Mouse (Mus musculus) cerebellum, adult 2 months (tissue): ENCODE data around the gene H2-Oa. TPM values are rescaled to one million over a fixed set of nuclear protein-coding genes. Genes with fewer than 3 reads are reported as not detected.

Experiments used
- DNase-seq, 2 experiments: peaks; one replicate each; pipeline ENCODE4 v3.0.0; 2021
- H3K27ac ChIP-seq: fragments of 200-500 bp; 2 replicates; pipeline ENCODE4 v1.5.1; 2012; ENCODE audit warnings: low read length, control low read depth, inconsistent platforms; ENCODE audit not compliant: insufficient read depth
- H3K27me3 ChIP-seq: fragments of 200-500 bp; 2 replicates; pipeline ENCODE4 v1.6.1; 2012; ENCODE audit warnings: inconsistent platforms, mild to moderate bottlenecking, low read length, moderate library complexity; ENCODE audit not compliant: control insufficient read depth, insufficient read depth
- H3K4me1 ChIP-seq: fragments of 200-500 bp; 2 replicates; pipeline ENCODE4 v1.6.1; 2011; ENCODE audit warnings: low read length; ENCODE audit not compliant: control insufficient read depth, insufficient read depth
- H3K4me3 ChIP-seq: fragments of 200-500 bp; replicated peaks from 2 replicates; pipeline ENCODE3; 2011; ENCODE audit warnings: mild to moderate bottlenecking, low read depth, low read length, control low read depth; ENCODE audit not compliant: insufficient read depth
- CTCF ChIP-seq: fragments of 200-500 bp; IDR thresholded peaks from 2 replicates; pipeline ENCODE4 v1.5.1; 2011; ENCODE audit warnings: low read depth, mild to moderate bottlenecking, control low read depth, low read length, moderate library complexity, borderline replicate concordance; ENCODE audit not compliant: insufficient read depth
- POLR2A ChIP-seq: fragments of 200-500 bp; IDR thresholded peaks from 2 replicates; pipeline ENCODE4 v1.6.1; 2011; ENCODE audit warnings: low read length, control low read depth, borderline replicate concordance; ENCODE audit not compliant: insufficient read depth
- WGBS: fragments of 180-500 bp; shearing (Covaris S2); methylation state at CpG from one replicate; pipeline ENCODE4 v1.1.7; 2018; 5-methylcytosine and 5-hydroxymethylcytosine counted together
- polyA plus RNA-seq: library from polyadenylated mRNA; depleted of rRNA; stranded (reverse); fragments of >200 nt; gene quantifications from 2 replicates; pipeline ENCODE4 v1.2.3, GENCODE M21; 2012

Gene H2-Oa
- polyA plus RNA-seq, 1 experiment, result 0.34 TPM

- peak overlapping the region; percentile 100 for H3K27ac ChIP-seq
- peak; percentile 86 to 87 for DNase-seq
- no peak for TF ChIP-seq CTCF
- no peak for TF ChIP-seq POLR2A
- peak overlapping the region; percentile 93 for H3K4me3 ChIP-seq
- H3K4me1 ChIP-seq, result peaks cover 3% of the 10 kb centered on the region; the same call in 1 of the 2 replicates
- WGBS, result under 1% methylated on average over 31 of the region's 31 CpGs
- no peaks in the 10 kb centered on the region for H3K27me3 ChIP-seq
These were observed 28.7 kb downstream of the H2-Oa start for GRCm38 (mm10) chr17:34120814-34121171.

GRCm38 (mm10) chr17:34121172-34121878, 29.2 kb downstream of the H2-Oa start:
- under 1% methylated on average over 35 of the region's 35 CpGs for WGBS
- Histone ChIP-seq H3K27ac (peak overlapping the region; percentile 98), H3K4me3 (peak overlapping the region; percentile 93), H3K4me1 (peaks cover 3% of the 10 kb centered on the region; the same call in 1 of the 2 replicates), H3K27me3 (no peaks in the 10 kb centered on the region)
- peak; percentile 86 to 88 for DNase-seq
- TF ChIP-seq POLR2A (peak; percentile 44; the same call in 1 of the 2 replicates), CTCF (no peak)

GRCm38 (mm10) chr17:34121879-34122187, 29.7 kb downstream of the H2-Oa start:
- H3K27ac ChIP-seq, result peak overlapping the region; percentile 98
- peak overlapping the region; percentile 93 for H3K4me3 ChIP-seq
- no peaks in the 10 kb centered on the region for H3K27me3 ChIP-seq
- under 1% methylated on average over 10 of the region's 10 CpGs for WGBS
- TF ChIP-seq CTCF, result no peak
- TF ChIP-seq POLR2A, result no peak
- peak; percentile 77 to 79 for DNase-seq
- H3K4me1 ChIP-seq, result peaks cover under 1% of the 10 kb centered on the region; the same call in 1 of the 2 replicates

- DNase-seq, result peak; percentile 97 to 99
- no peak for TF ChIP-seq CTCF
- peak; percentile 60 for TF ChIP-seq POLR2A
- Histone ChIP-seq H3K27ac (peak within 1 kb of the TSS; percentile 98), H3K27me3 (no peaks in the 10 kb centered on the region), H3K4me1 (peaks cover 3% of the 10 kb centered on the region), H3K4me3 (peak within 1 kb of the TSS; percentile 93)
- under 1% methylated on average over 75 of the region's 75 CpGs for whole genome bisulfite sequencing
These were observed 30.2 kb downstream of the H2-Oa start, which contains the start of gene Brd2 for GRCm38 (mm10) chr17:34122188-34122984. Gene Brd2 (minus strand): TSS chr17:34122634.

GRCm38 (mm10) chr17:34123111-34123510, 31.0 kb downstream of the H2-Oa start:
- no peaks in the 10 kb centered on the region for H3K27me3 ChIP-seq
- H3K27ac ChIP-seq, result no peak overlapping the region; the same call in 1 of the 2 replicates

DNA sequence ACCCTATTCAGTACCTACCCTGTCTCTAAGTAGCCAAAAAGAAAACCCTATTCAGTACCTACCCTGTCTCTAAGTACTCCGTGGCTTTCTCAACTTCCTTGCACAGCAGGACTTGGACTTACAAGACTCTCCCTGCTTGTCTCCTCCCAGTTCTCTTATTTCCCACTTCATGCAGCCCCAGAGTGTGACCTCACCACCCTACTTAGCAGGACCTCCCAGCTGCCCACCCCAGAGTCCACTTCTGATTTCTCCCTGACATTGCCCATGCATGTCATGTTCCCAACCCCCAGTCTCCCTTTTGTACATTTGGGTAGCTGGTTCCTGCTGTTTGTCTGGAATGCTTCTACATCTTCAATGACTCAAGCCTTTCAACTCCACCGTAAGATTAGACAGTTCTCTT, 31.4 kb downstream of the H2-Oa start:
- TF ChIP-seq CTCF, result no peak
- TF ChIP-seq POLR2A, result no peak
- H3K27me3 ChIP-seq, result no peaks in the 10 kb centered on the region
- H3K4me3 ChIP-seq, result peak overlapping the region; percentile 6
- 1% methylated on average over 2 of the region's 2 CpGs for WGBS
- H3K4me1 ChIP-seq, result peaks cover 4% of the 10 kb centered on the region
- H3K27ac ChIP-seq, result no peak overlapping the region
- DNase-seq, result no peak

More at GRCm38 (mm10) chr17:34123111-34123510, 31.0 kb downstream of the H2-Oa start:
- no peak for DNase-seq
- Histone ChIP-seq H3K4me1 (peaks cover 3% of the 10 kb centered on the region), H3K4me3 (peak overlapping the region; percentile 93)
- TF ChIP-seq POLR2A, result no peak
- 2% methylated on average over 7 of the region's 7 CpGs for WGBS

DNA sequence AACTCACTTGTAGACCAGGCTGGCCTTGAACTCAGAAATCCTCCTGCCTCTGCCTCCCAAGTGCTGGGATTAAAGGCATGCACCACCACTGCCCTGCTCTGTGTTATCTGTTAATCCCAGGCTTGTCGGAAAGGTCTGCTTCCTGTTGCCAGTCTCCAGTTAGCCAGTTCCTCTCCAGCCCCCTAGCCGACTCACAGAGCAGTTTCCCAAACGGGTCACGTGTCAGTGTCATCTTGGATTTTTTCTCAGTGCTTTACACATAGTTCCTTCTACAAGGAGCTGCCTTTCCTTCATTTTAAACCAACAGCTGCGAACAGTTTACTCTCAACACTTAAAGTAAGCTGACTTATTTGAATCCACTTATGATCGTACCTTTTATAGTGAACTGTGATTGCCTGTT, 32.5 kb downstream of the H2-Oa start:
- 85% methylated on average over 6 of the region's 6 CpGs for WGBS
- DNase-seq, result no peak
- Histone ChIP-seq H3K4me3 (no peak overlapping the region), H3K27ac (no peak overlapping the region), H3K4me1 (peaks cover 6% of the 10 kb centered on the region), H3K27me3 (no peaks in the 10 kb centered on the region)
- TF ChIP-seq CTCF, result no peak
- TF ChIP-seq POLR2A, result no peak
